Mouse (Mus musculus) stomach, embryonic 14.5 days (tissue): ENCODE measurements around the gene Ralgps1. TPM values are rescaled to one million over a fixed set of nuclear protein-coding genes. Genes with fewer than 3 reads are reported as not detected.
"Not testable (repeated sequence)": the region's sequence is repeated elsewhere in the genome, so short reads cannot be mapped to it uniquely, and the experiment has no call there.

ENCODE experiments used
- ATAC-seq: fragments of 200-750 bp; cut with Nextera tagmentation; 2 replicates; pipeline ENCODE4 v1.8.0; 2017; ENCODE audit warnings: low read depth, moderate TSS enrichment; ENCODE audit not compliant: insufficient number of reproducible peaks, insufficient read depth, low FRiP score
- H3K27ac ChIP-seq: fragments of 300-500 bp; sonication (generic); 2 replicates; pipeline ENCODE4 v1.5.1; 2014; ENCODE audit warnings: mild to moderate bottlenecking, low read length, moderate library complexity, mixed read lengths
- H3K27me3 ChIP-seq: fragments of 300-500 bp; sonication (generic); 2 replicates; pipeline ENCODE4 v1.6.1; 2014; ENCODE audit warnings: low read length, control low read depth, mixed read lengths; ENCODE audit not compliant: control insufficient read depth, insufficient read depth
- H3K36me3 ChIP-seq: fragments of 300-500 bp; sonication (generic); 2 replicates; pipeline ENCODE4 v1.6.1; 2014; ENCODE audit warnings: mild to moderate bottlenecking, control low read depth, low read length, moderate library complexity, mixed read lengths; ENCODE audit not compliant: control insufficient read depth, insufficient read depth
- H3K4me1 ChIP-seq: fragments of 300-500 bp; sonication (generic); 2 replicates; pipeline ENCODE4 v1.6.1; 2014; ENCODE audit warnings: low read length, control low read depth, mixed read lengths; ENCODE audit not compliant: control insufficient read depth, insufficient read depth
- H3K4me2 ChIP-seq: fragments of 300-500 bp; sonication (generic); replicated peaks from 2 replicates; pipeline ENCODE4 v1.6.1; 2014; ENCODE audit warnings: low read depth, low read length, control low read depth
- H3K4me3 ChIP-seq: fragments of 300-500 bp; sonication (generic); 2 replicates; pipeline ENCODE4 v1.5.1; 2014; ENCODE audit warnings: low read depth, low read length, control low read depth
- H3K9ac ChIP-seq: fragments of 300-500 bp; sonication (generic); replicated peaks from 2 replicates; pipeline ENCODE4 v1.6.1; 2014; ENCODE audit warnings: low read depth, mild to moderate bottlenecking, control low read depth, low read length, moderate library complexity, mixed read lengths
- H3K9me3 ChIP-seq: fragments of 300-500 bp; sonication (generic); 2 replicates; pipeline ENCODE4 v1.6.1; 2016; ENCODE audit warnings: low read depth, low read length, control low read depth; ENCODE audit not compliant: control insufficient read depth
- WGBS: fragments of 180-500 bp; shearing (Covaris S2); extraction: QIAGEN DNeasy Blood & Tissue Kit; methylation state at CpG from one replicate; pipeline ENCODE4 v1.1.7; 2014; 5-methylcytosine and 5-hydroxymethylcytosine counted together
- polyA plus RNA-seq: library from polyadenylated mRNA; unstranded; fragments of >200 nt; fragmentation: Nextera tagmentation; extraction: Ambion mirVana; gene quantifications from 2 replicates; pipeline ENCODE4 v1.2.1, GENCODE M21; 2014

The Ralgps1 gene
- polyA plus RNA-seq, 1 experiment from 2014 or later: 12.4 TPM

GRCm38 (mm10) chr2:33323799-33324595 is 47.3 kb downstream of the Ralgps1 start:
- ATAC-seq: no peak
- H3K4me2 ChIP-seq: no peak overlapping the region
- H3K4me1 ChIP-seq: peaks cover 4% of the 10 kb centered on the region; the same call in 1 of the 2 replicates
- H3K9me3 ChIP-seq: no peaks in the 10 kb centered on the region
- H3K9ac ChIP-seq: no peak overlapping the region
- WGBS: 66% methylated on average over 8 of the region's 8 CpGs
- no peak overlapping the region for H3K4me3 ChIP-seq
- no peaks in the 10 kb centered on the region for H3K27me3 ChIP-seq
- H3K36me3 ChIP-seq: no peaks in the 10 kb centered on the region
- H3K27ac ChIP-seq: no peak overlapping the region

GRCm38 (mm10) chr2:33323043-33323625 is 48.2 kb downstream of the Ralgps1 start:
- not testable (repeated sequence) for H3K4me2 ChIP-seq, H3K36me3 ChIP-seq, H3K9me3 ChIP-seq, H3K9ac ChIP-seq, ATAC-seq, H3K4me3 ChIP-seq, H3K4me1 ChIP-seq, H3K27me3 ChIP-seq, H3K27ac ChIP-seq
- WGBS: 89% methylated on average over 9 of the region's 9 CpGs

- ATAC-seq: no peak
- 73% methylated on average over 2 of the region's 2 CpGs for WGBS
- Histone ChIP-seq H3K4me1 (peaks cover 8% of the 10 kb centered on the region), H3K36me3 (no peaks in the 10 kb centered on the region), H3K9ac (no peak overlapping the region), H3K4me2 (no peak overlapping the region), H3K9me3 (no peaks in the 10 kb centered on the region), H3K27me3 (no peaks in the 10 kb centered on the region), H3K4me3 (no peak overlapping the region), H3K27ac (no peak overlapping the region)
These were observed 49.6 kb downstream of the Ralgps1 start for GRCm38 (mm10) chr2:33321641-33322040.

GRCm38 (mm10) chr2:33321031-33321430 is 50.3 kb downstream of the Ralgps1 start:
- Histone ChIP-seq H3K27me3 (no peaks in the 10 kb centered on the region), H3K4me2 (no peak overlapping the region), H3K36me3 (no peaks in the 10 kb centered on the region), H3K4me1 (peaks cover 14% of the 10 kb centered on the region), H3K4me3 (no peak overlapping the region), H3K9me3 (no peaks in the 10 kb centered on the region), H3K9ac (no peak overlapping the region), H3K27ac (no peak overlapping the region)
- no peak for ATAC-seq
- WGBS: 86% methylated on average over 2 of the region's 2 CpGs

GRCm38 (mm10) chr2:33320568-33320967 is 50.7 kb downstream of the Ralgps1 start:
- Histone ChIP-seq H3K4me2 (no peak overlapping the region), H3K4me1 (peaks cover 18% of the 10 kb centered on the region), H3K27me3 (no peaks in the 10 kb centered on the region), H3K27ac (no peak overlapping the region), H3K9me3 (no peaks in the 10 kb centered on the region), H3K9ac (no peak overlapping the region), H3K36me3 (no peaks in the 10 kb centered on the region), H3K4me3 (no peak overlapping the region)
- ATAC-seq: no peak
- 35% methylated on average over 3 of the region's 3 CpGs for WGBS

- Histone ChIP-seq H3K9ac (no peak overlapping the region), H3K36me3 (no peaks in the 10 kb centered on the region), H3K4me1 (peaks cover 24% of the 10 kb centered on the region), H3K27me3 (no peaks in the 10 kb centered on the region), H3K4me2 (no peak overlapping the region), H3K9me3 (no peaks in the 10 kb centered on the region), H3K27ac (no peak overlapping the region), H3K4me3 (no peak overlapping the region)
- 100% methylated on average over 1 of the region's 1 CpGs for WGBS
- ATAC-seq: no peak
These were observed 51.4 kb downstream of the Ralgps1 start for GRCm38 (mm10) chr2:33319934-33320333.

GRCm38 (mm10) chr2:33319455-33319854 is 51.8 kb downstream of the Ralgps1 start:
- Histone ChIP-seq H3K4me2 (no peak overlapping the region), H3K4me3 (no peak overlapping the region), H3K9me3 (no peaks in the 10 kb centered on the region), H3K27ac (no peak overlapping the region), H3K27me3 (no peaks in the 10 kb centered on the region), H3K36me3 (no peaks in the 10 kb centered on the region), H3K4me1 (peaks cover 25% of the 10 kb centered on the region), H3K9ac (no peak overlapping the region)
- 84% methylated on average over 5 of the region's 5 CpGs for WGBS
- ATAC-seq: no peak

- H3K4me1 ChIP-seq: peaks cover 21% of the 10 kb centered on the region
- H3K36me3 ChIP-seq: no peaks in the 10 kb centered on the region
- ATAC-seq: no peak
- H3K27me3 ChIP-seq: no peaks in the 10 kb centered on the region
- no peaks in the 10 kb centered on the region for H3K9me3 ChIP-seq
- whole genome bisulfite sequencing: 66% methylated on average over 8 of the region's 8 CpGs
- no peak overlapping the region for H3K9ac ChIP-seq
- no peak overlapping the region for H3K27ac ChIP-seq
- H3K4me2 ChIP-seq: no peak overlapping the region
- no peak overlapping the region for H3K4me3 ChIP-seq
These were observed 52.8 kb downstream of the Ralgps1 start for GRCm38 (mm10) chr2:33318491-33318964.
